Mouse (Mus musculus) Patski (cell line): ENCODE data around the gene Larp1. TPM values are rescaled to one million over a fixed set of nuclear protein-coding genes. Genes with fewer than 3 reads are reported as not detected.

ENCODE experiments used
- ATAC-seq: fragments of 100-300 bp; one replicate; pipeline ENCODE4 v1.8.0; 2021
- CTCF ChIA-PET: fragments of 350-600 bp; sonication (Branson Sonifier 250); formaldehyde crosslinking; loops from one replicate; lab custom pipeline; 2022; ENCODE audit warnings: inconsistent platforms; lab: Charles Lee
- POLR2A ChIA-PET: fragments of 350-600 bp; sonication (Branson Sonifier 250); formaldehyde crosslinking; loops from one replicate; lab custom pipeline; 2022; ENCODE audit warnings: antibody characterized with exemption, inconsistent platforms; lab: Charles Lee
- DNase-seq: peaks from one replicate; pipeline ENCODE4 v3.0.0-alpha.2; 2011; ENCODE audit warnings: low read depth, low spot score
- H3K27me3 ChIP-seq: fragments of 371-371 bp; one replicate; pipeline ENCODE4 v1.5.1; 2021
- CTCF ChIP-seq: fragments of 100-300 bp; IDR thresholded peaks from one replicate; pipeline ENCODE4 v1.5.1; 2021
- in situ Hi-C: fragments of 300-500 bp; cut with MboI; formaldehyde crosslinking; loops from 3 replicates; pipeline ENCODE4 v1.11.1; 2018; ENCODE audit warnings: low pct_unique_long_range_greater_than_20kb, mixed read lengths
- polyA plus RNA-seq: library from polyadenylated mRNA; unstranded; gene quantifications from one replicate; pipeline ENCODE4 v1.2.3, GENCODE M21; 2021

The Larp1 gene
- polyA plus RNA-seq, 1 experiment from 2014 or later: 71.9 TPM

DNA sequence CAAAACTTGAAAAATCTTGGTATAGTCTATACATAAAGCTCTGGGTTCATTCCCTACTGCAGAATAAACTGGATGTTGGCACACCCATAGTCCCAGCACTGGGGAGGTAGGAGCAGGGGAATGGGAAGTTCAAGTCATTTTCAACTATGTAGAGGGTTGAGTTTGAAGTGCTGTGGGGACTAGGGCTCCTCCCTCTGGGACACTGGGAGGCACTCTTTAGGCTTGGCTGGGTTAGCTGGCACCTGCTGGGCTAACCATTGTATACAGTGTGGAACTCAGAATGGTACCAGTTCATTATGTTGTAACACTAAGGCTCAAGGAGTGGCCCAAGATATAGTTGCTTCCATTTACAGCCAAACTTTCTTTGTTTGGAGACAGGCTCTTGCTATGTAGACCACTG is 33.0 kb upstream of the Larp1 start:
- in situ Hi-C loops: no loop called here

DNA sequence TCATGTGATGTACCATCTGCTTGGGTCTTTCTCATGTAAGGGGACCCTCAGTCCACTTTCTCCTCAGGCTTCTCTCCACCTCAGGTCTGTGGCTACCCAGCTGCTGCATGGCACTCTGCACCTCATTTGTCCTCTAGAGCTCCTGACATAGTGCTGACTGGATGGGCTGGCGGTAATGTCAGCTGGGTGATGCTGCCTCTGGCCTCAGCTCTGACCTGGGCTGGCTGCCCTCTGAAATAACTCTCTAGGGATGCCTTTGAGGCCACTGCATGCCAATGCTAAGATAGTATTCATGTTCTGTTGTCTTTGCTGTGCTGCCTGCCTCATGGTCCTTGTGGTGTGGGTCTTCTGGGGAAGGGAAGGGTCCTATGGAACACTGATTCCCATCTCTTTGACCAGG is 31.2 kb upstream of the Larp1 start:
- in situ Hi-C loops: no loop called here
- ChIA-PET POLR2A (no interaction called here), CTCF (no interaction called here)
- ATAC-seq (no peak), DNase-seq (no peak)
- TF ChIP-seq CTCF: no peak
- H3K27me3 ChIP-seq: no peaks in the 10 kb centered on the region

More for the DNA sequence above, 33.0 kb upstream of the Larp1 start:
- TF ChIP-seq CTCF: no peak
- DNase-seq: no peak
- POLR2A ChIA-PET: no interaction called here
- no peak for ATAC-seq
- CTCF ChIA-PET: no interaction called here
- no peaks in the 10 kb centered on the region for H3K27me3 ChIP-seq

DNA sequence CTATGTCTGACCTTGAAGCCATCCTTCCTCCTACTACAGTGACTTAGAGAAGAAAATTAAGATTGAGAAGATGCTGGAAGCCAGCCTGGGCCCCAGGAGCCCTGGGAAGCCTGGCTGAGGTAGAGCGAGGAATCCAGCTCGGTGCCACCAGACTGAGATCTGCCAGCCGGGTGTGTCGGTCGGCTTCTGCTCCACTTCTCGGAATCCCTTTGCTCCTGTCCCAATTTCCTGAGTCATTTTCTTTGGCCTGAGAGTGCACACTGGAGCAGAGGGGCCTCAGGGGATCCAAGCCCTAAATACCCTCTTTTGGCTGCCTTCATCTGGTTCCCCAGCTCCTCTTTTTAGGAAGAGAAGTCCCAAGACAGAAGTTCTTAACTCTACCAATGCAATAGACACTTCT is 29.2 kb upstream of the Larp1 start:
- DNase-seq: no peak
- in situ Hi-C loops: no loop called here
- no peak for TF ChIP-seq CTCF
- H3K27me3 ChIP-seq: no peaks in the 10 kb centered on the region
- no peak for ATAC-seq
- ChIA-PET CTCF (no interaction called here), POLR2A (no interaction called here)

DNA sequence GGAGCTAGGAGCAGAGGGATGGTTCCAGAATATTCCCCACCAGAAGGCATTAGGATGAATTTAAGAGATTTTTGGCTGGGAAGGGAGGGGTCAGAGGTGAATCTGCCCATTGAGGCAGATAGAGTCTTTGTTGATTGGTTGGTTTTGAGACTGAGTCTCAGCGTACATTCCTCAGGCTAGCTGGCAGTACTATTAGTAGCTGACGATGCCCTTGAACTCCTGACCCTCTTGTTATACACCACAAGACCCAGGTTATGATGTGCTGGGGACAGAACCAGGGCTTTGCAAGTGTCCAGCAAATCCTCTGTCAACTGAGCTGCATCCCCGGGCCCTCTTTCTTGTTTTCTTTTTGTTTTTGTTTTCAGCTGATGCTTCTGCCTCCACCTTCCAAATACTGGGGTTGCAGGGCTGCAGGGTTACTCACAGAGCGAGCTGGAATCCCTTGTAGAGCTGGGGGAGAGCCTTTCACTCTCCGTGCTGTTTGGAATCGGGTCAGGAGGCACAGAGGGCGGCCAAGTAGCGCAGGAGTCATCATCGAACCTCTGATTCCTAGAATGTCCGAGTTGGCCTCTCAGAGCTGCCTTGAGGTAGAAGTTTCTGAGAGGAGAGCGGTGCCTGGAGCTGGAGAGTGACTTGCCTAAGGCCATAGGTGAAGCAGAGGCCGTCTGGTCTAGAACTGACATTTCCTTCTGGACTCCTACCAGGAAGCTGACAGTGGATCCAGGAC is 27.6 kb upstream of the Larp1 start:
- ChIA-PET CTCF (no interaction called here), POLR2A (interaction anchor here (1.7 kb wide), 1 partner anchor 23 kb away, joined by 4 read pairs; no protein-coding TSS in a partner anchor)
- in situ Hi-C loops: no loop called here
- no peak for TF ChIP-seq CTCF
- H3K27me3 ChIP-seq: no peaks in the 10 kb centered on the region
- ATAC-seq (no peak), DNase-seq (no peak)

DNA sequence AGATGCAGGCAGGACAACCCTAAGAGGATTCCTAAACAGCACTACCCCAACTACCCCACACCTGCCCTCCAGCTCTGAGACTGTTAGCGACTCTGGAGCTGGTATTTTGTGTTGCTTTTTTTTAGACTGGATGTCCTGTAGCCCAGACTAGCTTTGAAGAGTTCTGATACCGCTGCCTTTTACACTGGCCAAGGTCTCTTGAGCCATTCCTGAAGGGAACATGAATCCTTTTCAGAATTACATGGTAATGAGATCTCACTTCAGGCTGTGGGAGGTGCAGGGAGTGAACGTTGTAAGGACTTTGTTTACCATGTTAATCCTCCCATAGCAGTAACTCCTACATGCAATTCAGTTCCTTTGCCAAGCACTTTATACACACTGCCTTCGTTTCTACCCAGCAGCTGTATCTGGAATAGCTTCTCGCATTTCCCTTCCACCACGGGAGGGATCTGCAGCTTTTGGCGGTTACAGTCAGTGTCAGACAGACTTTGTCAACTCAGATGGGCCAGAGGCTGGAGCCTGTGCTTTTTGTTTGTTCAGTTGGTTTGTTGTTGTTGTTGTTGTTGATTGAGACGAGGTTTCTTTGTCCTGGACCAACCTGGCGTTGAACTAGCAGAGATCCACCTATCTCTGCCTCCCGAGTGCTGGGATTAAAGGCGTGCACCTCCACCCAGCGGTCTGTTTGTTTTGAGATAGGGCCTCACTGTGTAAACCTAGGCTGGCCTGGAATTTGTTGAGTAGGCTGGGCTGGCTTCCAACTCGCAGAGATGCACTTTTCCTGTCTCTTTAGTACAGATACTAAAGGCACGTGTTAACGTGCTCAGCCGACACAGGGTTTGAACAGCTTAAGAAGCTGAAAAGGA is 25.2 kb upstream of the Larp1 start:
- ATAC-seq (no peak), DNase-seq (no peak)
- POLR2A ChIA-PET: no interaction called here
- in situ Hi-C loops: no loop called here
- CTCF ChIA-PET: no interaction called here
- no peak for TF ChIP-seq CTCF
- H3K27me3 ChIP-seq: no peaks in the 10 kb centered on the region

DNA sequence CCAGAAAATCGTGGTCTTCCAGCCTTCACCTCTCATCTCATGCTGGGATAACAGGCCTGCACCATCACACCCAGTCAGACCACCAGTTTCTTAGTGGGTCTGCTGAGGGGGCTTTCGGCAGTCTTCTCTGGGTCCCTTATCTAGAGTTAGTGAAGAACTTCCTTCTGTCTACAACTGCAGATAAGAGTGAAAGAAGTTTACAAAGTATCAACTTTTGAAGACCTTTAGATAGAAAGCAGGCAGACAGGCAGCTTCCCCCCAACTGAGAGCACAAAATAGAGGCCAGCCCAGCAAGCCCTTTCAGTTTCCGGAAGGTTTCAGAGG is 24.6 kb upstream of the Larp1 start:
- ATAC-seq (no peak), DNase-seq (no peak)
- CTCF ChIA-PET: no interaction called here
- no peak for TF ChIP-seq CTCF
- in situ Hi-C loops: no loop called here
- H3K27me3 ChIP-seq: no peaks in the 10 kb centered on the region
- POLR2A ChIA-PET: no interaction called here

DNA sequence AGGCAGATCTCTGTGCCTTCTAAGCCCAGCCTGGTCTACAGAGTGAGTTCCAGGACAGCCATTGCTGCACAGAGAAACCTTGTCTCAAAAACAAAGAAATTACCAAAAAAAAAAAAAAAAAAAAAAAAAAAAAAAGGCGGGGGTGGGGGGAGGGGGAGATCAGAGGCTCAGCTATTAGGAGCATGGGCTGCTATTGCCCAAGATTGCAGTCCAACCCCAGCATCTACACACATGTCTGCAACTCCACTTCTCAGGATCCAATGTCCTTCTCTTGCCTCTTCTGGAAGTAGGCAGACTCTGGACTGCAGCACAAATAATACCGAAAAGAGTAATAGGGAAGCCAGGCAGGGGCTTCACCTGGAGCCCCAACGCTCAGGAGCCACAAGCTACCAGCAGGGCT is 23.4 kb upstream of the Larp1 start:
- ChIA-PET CTCF (no interaction called here), POLR2A (no interaction called here)
- no peak for TF ChIP-seq CTCF
- DNase-seq: no peak
- no peaks in the 10 kb centered on the region for H3K27me3 ChIP-seq
- ATAC-seq: no peak
- in situ Hi-C loops: no loop called here

DNA sequence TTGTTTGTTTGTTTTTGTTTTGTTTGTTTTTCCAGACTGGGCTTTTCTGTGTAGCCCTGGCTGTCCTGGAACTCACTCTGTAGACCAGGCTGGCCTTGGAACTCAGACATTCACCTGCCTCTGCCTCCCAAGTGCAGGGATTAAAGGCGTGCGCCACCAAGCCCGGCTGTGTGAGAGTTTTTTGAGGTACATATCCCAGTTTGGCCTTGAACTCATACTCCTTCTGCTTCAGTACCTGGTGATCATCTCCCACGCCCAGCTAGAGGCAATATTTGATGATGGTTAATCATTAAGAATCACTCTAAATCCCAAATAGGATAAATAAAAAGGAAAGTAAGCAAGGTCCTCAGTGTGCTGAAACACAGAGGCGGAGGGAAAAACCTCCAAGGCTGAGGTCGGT is 22.8 kb upstream of the Larp1 start:
- ChIA-PET CTCF (no interaction called here), POLR2A (no interaction called here)
- H3K27me3 ChIP-seq: no peaks in the 10 kb centered on the region
- DNase-seq (no peak), ATAC-seq (no peak)
- TF ChIP-seq CTCF: no peak
- in situ Hi-C loops: no loop called here

DNA sequence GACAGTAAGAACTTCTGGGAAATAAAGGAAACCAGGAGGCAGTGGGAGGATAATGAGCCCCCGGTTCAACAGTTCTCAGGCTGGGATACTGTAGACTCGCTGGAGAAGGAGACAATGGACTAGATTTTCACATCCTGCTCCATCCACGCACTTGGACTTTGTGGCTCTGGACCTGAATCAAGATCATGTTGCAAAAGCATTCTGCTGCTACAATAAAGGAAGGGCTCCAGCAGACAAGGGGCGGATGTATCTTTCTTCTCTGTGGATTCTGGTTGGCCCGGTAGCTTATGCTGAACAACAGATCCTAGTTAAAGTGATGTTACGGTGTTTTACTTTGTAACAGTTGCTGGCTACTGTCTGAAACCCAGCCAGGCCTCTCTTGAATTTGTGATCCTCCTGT is 22.4 kb upstream of the Larp1 start:
- CTCF ChIA-PET: no interaction called here
- ATAC-seq (no peak), DNase-seq (no peak)
- POLR2A ChIA-PET: no interaction called here
- in situ Hi-C loops: no loop called here
- H3K27me3 ChIP-seq: no peaks in the 10 kb centered on the region
- no peak for TF ChIP-seq CTCF

DNA sequence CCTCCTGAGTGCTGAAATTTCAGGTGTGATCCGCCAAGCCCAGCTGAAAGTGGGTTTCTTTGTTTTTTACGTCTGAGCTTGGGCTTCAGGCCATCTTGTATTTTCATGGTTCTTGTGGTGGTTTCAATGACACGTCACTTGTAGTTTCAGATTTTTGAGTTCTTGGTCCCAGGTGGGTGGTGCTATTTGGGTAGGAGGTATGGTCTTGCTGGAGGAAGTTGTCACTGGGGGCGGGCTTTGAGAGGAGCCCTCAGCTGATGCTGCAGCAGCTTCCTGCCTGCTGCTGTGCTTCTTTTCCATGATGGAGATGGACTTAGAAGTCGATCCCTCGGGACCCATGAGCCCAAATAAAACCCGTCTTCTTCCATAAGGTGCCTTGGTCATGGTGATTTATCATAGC is 22.0 kb upstream of the Larp1 start:
- no peaks in the 10 kb centered on the region for H3K27me3 ChIP-seq
- in situ Hi-C loops: no loop called here
- ATAC-seq (no peak), DNase-seq (no peak)
- ChIA-PET CTCF (no interaction called here), POLR2A (no interaction called here)
- no peak for TF ChIP-seq CTCF

DNA sequence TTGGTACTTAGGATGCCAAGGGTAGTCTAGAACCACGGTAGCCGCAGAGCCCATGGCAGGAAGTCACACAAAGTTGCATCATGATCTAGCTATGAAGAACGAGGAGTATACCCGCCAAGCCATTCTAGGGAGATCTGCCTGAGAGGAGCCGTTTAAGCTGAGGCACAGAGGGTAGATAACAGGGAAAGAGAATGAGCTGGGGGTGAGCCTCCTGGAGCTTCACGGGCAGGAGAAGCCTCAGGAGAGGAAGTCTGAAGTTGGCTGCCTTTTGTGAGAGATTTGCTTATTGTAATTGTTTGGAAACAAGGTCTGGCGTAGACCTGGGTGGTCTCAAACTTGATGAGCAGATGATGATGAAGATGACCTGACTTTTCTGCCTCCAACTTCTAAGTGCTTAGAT is 10.7 kb upstream of the Larp1 start:
- DNase-seq (no peak), ATAC-seq (no peak)
- no peaks in the 10 kb centered on the region for H3K27me3 ChIP-seq
- POLR2A ChIA-PET: no interaction called here
- CTCF ChIA-PET: no interaction called here
- TF ChIP-seq CTCF: no peak
- in situ Hi-C loops: no loop called here
